Mouse (Mus musculus): Measurements from ENCODE around the gene Ckap5. TPM values are rescaled to one million over a fixed set of nuclear protein-coding genes. Genes with fewer than 3 reads are reported as not detected.
"Not testable (repeated sequence)": the region's sequence is repeated elsewhere in the genome, so short reads cannot be mapped to it uniquely, and the experiment has no call there.

Ckap5 gene
- polyA plus RNA-seq, 1 experiment: 393 TPM

DNA sequence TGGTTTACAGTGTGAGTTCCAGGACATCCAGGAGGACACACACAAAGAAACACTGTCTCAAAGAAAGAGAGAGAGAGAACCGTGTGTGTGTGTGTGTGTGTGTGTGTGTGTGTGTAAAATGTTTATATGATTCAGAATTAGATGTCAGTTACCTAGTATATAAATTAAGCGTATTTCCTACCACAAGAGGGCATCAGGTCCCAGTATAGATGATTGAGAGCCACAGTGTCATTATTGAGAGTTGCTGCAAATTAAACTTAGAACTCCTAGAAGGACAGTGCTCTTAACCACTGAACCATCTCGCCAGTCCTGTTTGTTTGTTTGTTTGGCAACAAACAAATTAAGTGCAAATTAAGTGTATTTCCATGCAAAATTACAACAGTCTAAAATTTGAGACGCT is 75.8 kb downstream of the Ckap5 start:
- TF ChIP-seq POLR2A (IDR thresholded peaks at IDR 0.05; ENCODE audit: insufficient read depth, low read depth, low read length) (no peak), CTCF (IDR thresholded peaks at IDR 0.05; ENCODE audit: insufficient read depth, low read depth, low read length) (no peak)
- Histone ChIP-seq H3K4me3 (ENCODE audit: insufficient read depth, low read depth, low read length) (no peak overlapping the region), H3K4me1 (ENCODE audit: control insufficient read depth, insufficient read depth, low read length) (no peaks in the 10 kb centered on the region), H3K27ac (ENCODE audit: insufficient read depth, low read depth, low read length) (no peak overlapping the region)
- WGBS: 86% methylated on average over 4 of the region's 4 CpGs

GRCm38 (mm10) chr2:91609370-91609769 is 82.8 kb downstream of the Ckap5 start:
- not testable (repeated sequence) for H3K4me1 ChIP-seq (ENCODE audit: control insufficient read depth, insufficient read depth, low read length); H3K4me3 ChIP-seq (ENCODE audit: insufficient read depth, low read depth, low read length); H3K27ac ChIP-seq (ENCODE audit: insufficient read depth, low read depth, low read length)

- 91% methylated on average over 5 of the region's 5 CpGs for WGBS
- H3K4me1 ChIP-seq (ENCODE audit: control insufficient read depth, insufficient read depth, low read length): no peaks in the 10 kb centered on the region
- no peak overlapping the region for H3K4me3 ChIP-seq (ENCODE audit: insufficient read depth, low read depth, low read length)
- no peak overlapping the region for H3K27ac ChIP-seq (ENCODE audit: insufficient read depth, low read depth, low read length)
- TF ChIP-seq CTCF (IDR thresholded peaks at IDR 0.05; ENCODE audit: insufficient read depth, low read depth, low read length): no peak
- TF ChIP-seq POLR2A (IDR thresholded peaks at IDR 0.05; ENCODE audit: insufficient read depth, low read depth, low read length): no peak
Observed at GRCm38 (mm10) chr2:91622356-91622755, 95.8 kb downstream of the Ckap5 start.

GRCm38 (mm10) chr2:91623366-91623765 is 96.8 kb downstream of the Ckap5 start:
- not testable (repeated sequence) for H3K4me1 ChIP-seq (ENCODE audit: control insufficient read depth, insufficient read depth, low read length); H3K27ac ChIP-seq (ENCODE audit: insufficient read depth, low read depth, low read length); H3K4me3 ChIP-seq (ENCODE audit: insufficient read depth, low read depth, low read length)
- 92% methylated on average over 7 of the region's 7 CpGs for WGBS

- WGBS: 79% methylated on average over 5 of the region's 5 CpGs
- 0 out of 2 replicates have a peak, but pooled peaks cover 4% of the 10 kb centered on the region for H3K4me1 ChIP-seq (ENCODE audit: control insufficient read depth, insufficient read depth, low read length)
- no peak overlapping the region for H3K4me3 ChIP-seq (ENCODE audit: insufficient read depth, low read depth, low read length)
- TF ChIP-seq POLR2A (IDR thresholded peaks at IDR 0.05; ENCODE audit: insufficient read depth, low read depth, low read length) (no peak), CTCF (IDR thresholded peaks at IDR 0.05; ENCODE audit: insufficient read depth, low read depth, low read length) (no peak)
- H3K27ac ChIP-seq (ENCODE audit: insufficient read depth, low read depth, low read length): no peak overlapping the region
Observed at GRCm38 (mm10) chr2:91627486-91627885, 100.9 kb downstream of the Ckap5 start.

GRCm38 (mm10) chr2:91628171-91628570 is 101.6 kb downstream of the Ckap5 start:
- Histone ChIP-seq H3K4me1 (ENCODE audit: control insufficient read depth, insufficient read depth, low read length) (0 out of 2 replicates have a peak, but pooled peaks cover 4% of the 10 kb centered on the region), H3K4me3 (ENCODE audit: insufficient read depth, low read depth, low read length) (no peak overlapping the region), H3K27ac (ENCODE audit: insufficient read depth, low read depth, low read length) (no peak overlapping the region)
- WGBS: 88% methylated on average over 8 of the region's 8 CpGs
- TF ChIP-seq CTCF (IDR thresholded peaks at IDR 0.05; ENCODE audit: insufficient read depth, low read depth, low read length) (no peak), POLR2A (IDR thresholded peaks at IDR 0.05; ENCODE audit: insufficient read depth, low read depth, low read length) (no peak)

GRCm38 (mm10) chr2:91629682-91630081 is 103.1 kb downstream of the Ckap5 start:
- Histone ChIP-seq H3K4me3 (ENCODE audit: insufficient read depth, low read depth, low read length) (no peak overlapping the region), H3K4me1 (ENCODE audit: control insufficient read depth, insufficient read depth, low read length) (0 out of 2 replicates have a peak, but pooled peaks cover 4% of the 10 kb centered on the region), H3K27ac (ENCODE audit: insufficient read depth, low read depth, low read length) (no peak overlapping the region)
- no peak for TF ChIP-seq POLR2A (IDR thresholded peaks at IDR 0.05; ENCODE audit: insufficient read depth, low read depth, low read length)
- TF ChIP-seq CTCF (IDR thresholded peaks at IDR 0.05; ENCODE audit: insufficient read depth, low read depth, low read length): no peak
- WGBS: 71% methylated on average over 18 of the region's 18 CpGs

- TF ChIP-seq CTCF (IDR thresholded peaks at IDR 0.05; ENCODE audit: insufficient read depth, low read depth, low read length) (no peak), POLR2A (IDR thresholded peaks at IDR 0.05; ENCODE audit: insufficient read depth, low read depth, low read length) (no peak)
- H3K27ac ChIP-seq (ENCODE audit: insufficient read depth, low read depth, low read length): no peak overlapping the region
- no peak overlapping the region for H3K4me3 ChIP-seq (ENCODE audit: insufficient read depth, low read depth, low read length)
- H3K4me1 ChIP-seq (ENCODE audit: control insufficient read depth, insufficient read depth, low read length): 0 out of 2 replicates have a peak, but pooled peaks cover 4% of the 10 kb centered on the region
- 94% methylated on average over 12 of the region's 12 CpGs for WGBS
Observed at GRCm38 (mm10) chr2:91630384-91630783, 103.8 kb downstream of the Ckap5 start.

GRCm38 (mm10) chr2:91631826-91632225 is 105.3 kb downstream of the Ckap5 start:
- no peak overlapping the region for H3K4me3 ChIP-seq (ENCODE audit: insufficient read depth, low read depth, low read length)
- no peak overlapping the region for H3K27ac ChIP-seq (ENCODE audit: insufficient read depth, low read depth, low read length)
- 83% methylated on average over 5 of the region's 5 CpGs for WGBS
- no peak for TF ChIP-seq POLR2A (IDR thresholded peaks at IDR 0.05; ENCODE audit: insufficient read depth, low read depth, low read length)
- no peak for TF ChIP-seq CTCF (IDR thresholded peaks at IDR 0.05; ENCODE audit: insufficient read depth, low read depth, low read length)
- 0 out of 2 replicates have a peak, but pooled peaks cover 4% of the 10 kb centered on the region for H3K4me1 ChIP-seq (ENCODE audit: control insufficient read depth, insufficient read depth, low read length)

DNA sequence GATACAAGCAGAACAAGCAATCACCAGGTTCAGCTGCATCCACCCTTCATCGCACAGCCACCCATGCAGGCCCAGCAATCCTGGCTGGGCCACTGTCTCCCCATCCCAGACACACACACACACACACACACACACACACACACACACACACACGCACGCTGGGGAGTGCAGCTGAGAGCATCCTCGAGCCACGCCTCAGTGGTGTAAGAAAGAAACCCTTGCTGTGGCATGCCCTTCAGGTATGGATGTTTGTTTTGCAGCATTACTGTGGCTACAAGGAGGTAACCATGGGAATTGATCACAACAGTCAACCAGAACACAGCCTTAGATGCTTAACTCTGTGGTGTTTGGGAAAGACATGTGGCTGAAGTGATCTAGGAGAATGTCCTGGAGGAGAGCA is 105.8 kb downstream of the Ckap5 start:
- no peak overlapping the region for H3K4me3 ChIP-seq (ENCODE audit: insufficient read depth, low read depth, low read length)
- no peak overlapping the region for H3K27ac ChIP-seq (ENCODE audit: insufficient read depth, low read depth, low read length)
- no peak for TF ChIP-seq CTCF (IDR thresholded peaks at IDR 0.05; ENCODE audit: insufficient read depth, low read depth, low read length)
- no peak for TF ChIP-seq POLR2A (IDR thresholded peaks at IDR 0.05; ENCODE audit: insufficient read depth, low read depth, low read length)
- 88% methylated on average over 5 of the region's 5 CpGs for WGBS
- 0 out of 2 replicates have a peak, but pooled peaks cover 4% of the 10 kb centered on the region for H3K4me1 ChIP-seq (ENCODE audit: control insufficient read depth, insufficient read depth, low read length)
